Mouse (Mus musculus): Measurements from ENCODE around the gene Adnp.

DNA sequence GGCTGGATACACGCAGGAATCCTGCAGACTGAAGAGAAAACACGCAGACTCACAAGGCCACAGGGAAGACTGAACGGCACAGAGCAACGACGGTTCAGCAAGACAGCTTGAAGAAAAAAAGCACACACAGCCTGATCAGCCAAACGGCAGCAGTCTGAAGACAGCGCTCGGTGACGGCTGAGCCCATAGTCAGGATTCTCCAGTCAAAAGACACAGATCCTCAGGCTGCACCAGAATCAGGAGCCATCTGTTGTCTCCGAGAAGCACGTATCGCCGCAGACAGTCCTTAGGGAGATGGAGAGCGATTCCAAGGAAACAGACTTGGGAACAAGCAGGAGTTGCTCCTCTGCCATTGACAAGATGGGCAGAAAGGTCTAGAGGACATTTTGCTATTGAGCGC lies 69.8 kb downstream of the Adnp start:
- TF ChIP-seq CHD2 (IDR thresholded peaks at IDR 0.05; ENCODE audit: low read depth, low read length) (no peak), HCFC1 (IDR thresholded peaks at IDR 0.05; ENCODE audit: borderline replicate concordance, insufficient read depth, low read length) (no peak)
